Mouse (Mus musculus) lung, postnatal 0 days (tissue): ENCODE data around the gene Tcap. TPM values are rescaled to one million over a fixed set of nuclear protein-coding genes. Genes with fewer than 3 reads are reported as not detected.

Experiments used
- ATAC-seq: fragments of 200-750 bp; cut with Nextera tagmentation; 2 replicates; pipeline ENCODE4 v1.8.0; 2017; ENCODE audit warnings: moderate library complexity
- DNase-seq: peaks from one replicate; pipeline ENCODE4 v3.0.0-alpha.2; 2016; ENCODE audit warnings: low spot score
- H3K27ac ChIP-seq: fragments of 300-500 bp; sonication (generic); 2 replicates; pipeline ENCODE4 v1.5.1; 2014; ENCODE audit warnings: antibody characterized with exemption, mild to moderate bottlenecking, low read length, mixed read lengths
- H3K27me3 ChIP-seq: fragments of 300-500 bp; sonication (generic); replicated peaks from 2 replicates; pipeline ENCODE4 v1.6.1; 2014; ENCODE audit warnings: low read length, mixed read lengths; ENCODE audit not compliant: insufficient read depth
- H3K36me3 ChIP-seq: fragments of 300-500 bp; sonication (generic); 2 replicates; pipeline ENCODE4 v1.6.1; 2014; ENCODE audit warnings: low read length, mixed read lengths; ENCODE audit not compliant: insufficient read depth
- H3K4me1 ChIP-seq: fragments of 300-500 bp; sonication (generic); 2 replicates; pipeline ENCODE4 v1.6.1; 2014; ENCODE audit warnings: antibody characterized with exemption, low read depth, low read length, mixed read lengths; ENCODE audit not compliant: insufficient read depth
- H3K4me2 ChIP-seq: fragments of 300-500 bp; sonication (generic); replicated peaks from 2 replicates; pipeline ENCODE4 v1.6.1; 2014; ENCODE audit warnings: low read depth, mild to moderate bottlenecking, low read length, moderate library complexity, mixed read lengths
- H3K4me3 ChIP-seq: fragments of 300-500 bp; sonication (generic); 2 replicates; pipeline ENCODE4 v1.5.1; 2014; ENCODE audit warnings: low read depth, low read length
- H3K9ac ChIP-seq: fragments of 300-500 bp; sonication (generic); replicated peaks from 2 replicates; pipeline ENCODE4 v1.6.1; 2014; ENCODE audit warnings: low read depth, mild to moderate bottlenecking
- H3K9me3 ChIP-seq: fragments of 300-500 bp; sonication (generic); 2 replicates; pipeline ENCODE4 v1.6.1; 2016; ENCODE audit warnings: low read length, mixed read lengths
- CTCF ChIP-seq: IDR thresholded peaks from 2 replicates; pipeline ENCODE4 v1.5.1; 2016; ENCODE audit warnings: antibody characterized with exemption, mild to moderate bottlenecking
- EP300 ChIP-seq: IDR thresholded peaks from 2 replicates; pipeline ENCODE4 v1.6.1; 2016; ENCODE audit warnings: antibody characterized with exemption, mild to moderate bottlenecking, control low read depth
- WGBS: fragments of 180-500 bp; shearing (Covaris S2); extraction: QIAGEN DNeasy Blood & Tissue Kit; methylation state at CpG from one replicate; pipeline ENCODE4 v1.1.7; 2014; 5-methylcytosine and 5-hydroxymethylcytosine counted together
- polyA plus RNA-seq: library from polyadenylated mRNA; unstranded; fragments of >200 nt; fragmentation: Nextera tagmentation; extraction: Ambion mirVana; gene quantifications from 2 replicates; pipeline ENCODE4 v1.2.1, GENCODE M21; 2015

Tcap gene
- polyA plus RNA-seq, 1 experiment from 2014 or later = 5.8 TPM

DNA sequence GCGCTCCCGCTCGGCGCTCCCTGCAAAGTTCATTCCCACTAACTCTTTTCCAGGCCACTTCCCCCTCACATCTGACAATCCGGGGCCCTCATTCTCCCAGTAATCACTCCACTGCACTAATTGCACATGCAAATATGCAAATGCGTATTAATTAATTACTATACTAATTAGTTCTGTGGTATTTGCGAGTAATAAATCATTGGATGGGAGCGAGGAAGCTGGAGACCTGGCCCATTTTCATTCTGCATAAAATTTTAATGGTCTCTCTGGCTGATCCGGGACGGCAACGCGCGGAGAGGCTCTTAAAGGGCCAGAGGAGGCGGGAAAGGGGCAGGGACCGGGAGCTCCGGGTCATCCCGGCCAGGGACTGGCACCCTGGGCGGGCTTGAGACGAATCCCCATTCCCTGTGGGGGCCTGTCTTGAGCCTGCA, 44.5 kb upstream of the Tcap start:
- Histone ChIP-seq H3K27me3 (peaks cover 61% of the 10 kb centered on the region), H3K4me3 (peak overlapping the region; percentile 50), H3K9me3 (no peaks in the 10 kb centered on the region), H3K4me1 (peaks cover 6% of the 10 kb centered on the region; the same call in 1 of the 2 replicates), H3K4me2 (peak overlapping the region; percentile 97), H3K36me3 (no peaks in the 10 kb centered on the region), H3K27ac (no peak overlapping the region), H3K9ac (no peak overlapping the region)
- ATAC-seq = no peak
- TF ChIP-seq CTCF (no peak), EP300 (no peak)
- no peak for DNase-seq
- WGBS = 1% methylated on average over 19 of the region's 19 CpGs

DNA sequence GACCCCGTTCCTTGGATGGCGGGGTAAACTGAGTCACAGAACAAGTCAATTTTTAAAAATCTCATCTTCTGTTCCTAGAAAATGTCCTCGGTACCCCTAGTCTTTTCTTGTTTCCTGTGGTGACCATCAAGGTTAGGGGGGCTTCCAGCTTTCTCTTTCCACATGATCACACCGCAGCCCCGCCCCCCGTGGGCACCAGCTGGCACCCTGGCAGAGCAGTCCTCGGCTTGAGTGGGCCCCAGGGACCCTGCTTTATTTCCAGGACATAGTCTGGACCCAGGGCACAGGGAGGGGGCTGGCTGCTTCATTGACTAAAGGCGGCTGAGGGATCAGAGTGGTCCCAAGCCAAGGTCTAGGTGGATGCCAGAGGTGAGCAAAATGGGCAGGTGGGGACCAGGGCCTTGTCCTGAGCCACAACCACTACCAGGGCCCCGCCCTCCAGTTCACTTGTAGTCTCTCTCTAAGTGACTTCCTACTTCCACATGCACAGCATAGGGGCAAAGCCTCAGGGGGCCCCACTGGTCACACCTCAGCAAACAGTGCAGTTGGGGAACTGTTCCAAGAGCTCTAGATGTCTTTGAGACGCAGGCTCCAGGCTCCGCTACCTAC, 43.8 kb upstream of the Tcap start:
- H3K27ac ChIP-seq = no peak overlapping the region
- TF ChIP-seq CTCF (no peak), EP300 (no peak)
- WGBS = 22% methylated on average over 11 of the region's 11 CpGs
- DNase-seq (no peak), ATAC-seq (no peak)
- peak overlapping the region; percentile 97; the same call in 1 of the 2 replicates for H3K4me2 ChIP-seq
- H3K4me1 ChIP-seq = peaks cover 6% of the 10 kb centered on the region; the same call in 1 of the 2 replicates
- no peaks in the 10 kb centered on the region for H3K36me3 ChIP-seq
- no peaks in the 10 kb centered on the region for H3K9me3 ChIP-seq
- H3K27me3 ChIP-seq = peaks cover 54% of the 10 kb centered on the region
- peak overlapping the region; percentile 50; the same call in 1 of the 2 replicates for H3K4me3 ChIP-seq
- no peak overlapping the region for H3K9ac ChIP-seq

DNA sequence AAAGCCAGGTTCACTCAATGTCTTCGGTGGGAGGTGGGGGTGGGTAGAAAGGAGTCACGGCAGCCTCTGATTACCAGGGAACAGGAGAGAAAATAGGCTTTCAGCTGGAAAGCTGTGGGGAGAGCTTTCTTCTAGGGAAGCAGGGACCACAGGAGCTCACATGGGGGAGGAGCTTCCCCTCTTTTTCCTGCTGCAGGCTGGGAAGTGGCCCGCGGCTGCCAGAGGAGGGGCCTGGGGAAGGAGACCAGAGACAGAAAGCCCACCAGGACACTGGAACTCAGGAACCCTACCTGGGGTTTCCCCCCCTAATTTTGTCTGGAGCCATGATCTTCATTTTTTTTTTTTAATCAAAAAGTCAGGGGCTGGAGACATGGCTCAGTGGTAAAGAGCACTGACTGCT, 43.0 kb upstream of the Tcap start:
- Histone ChIP-seq H3K9me3 (no peaks in the 10 kb centered on the region), H3K36me3 (no peaks in the 10 kb centered on the region), H3K4me1 (peaks cover 6% of the 10 kb centered on the region; the same call in 1 of the 2 replicates), H3K27me3 (peaks cover 45% of the 10 kb centered on the region), H3K9ac (no peak overlapping the region), H3K27ac (no peak overlapping the region), H3K4me2 (no peak overlapping the region), H3K4me3 (no peak overlapping the region)
- TF ChIP-seq CTCF (no peak), EP300 (no peak)
- ATAC-seq (no peak), DNase-seq (no peak)
- WGBS = 12% methylated on average over 2 of the region's 4 CpGs

DNA sequence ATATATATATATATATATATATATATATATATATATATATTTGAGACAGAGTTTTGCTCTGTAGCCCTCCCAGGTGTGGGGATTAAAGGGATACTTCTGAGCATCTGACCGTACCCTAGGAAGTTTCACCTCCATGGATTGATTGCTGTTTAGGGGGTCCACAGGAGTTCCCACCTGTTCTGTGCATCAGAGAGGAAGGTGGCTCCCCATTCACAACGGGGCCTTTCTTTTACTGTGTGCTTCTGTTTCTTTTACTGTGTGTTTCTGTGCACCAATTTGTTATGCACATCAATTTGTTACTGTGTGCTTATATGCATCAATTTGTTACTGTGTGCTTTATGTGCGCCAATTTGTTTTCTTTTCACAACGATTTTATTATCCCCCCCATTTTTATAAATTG, 42.4 kb upstream of the Tcap start:
- Histone ChIP-seq H3K4me1 (peaks cover 6% of the 10 kb centered on the region; the same call in 1 of the 2 replicates), H3K36me3 (no peaks in the 10 kb centered on the region), H3K27me3 (peaks cover 40% of the 10 kb centered on the region), H3K9ac (no peak overlapping the region), H3K4me3 (no peak overlapping the region), H3K4me2 (no peak overlapping the region), H3K27ac (no peak overlapping the region), H3K9me3 (no peaks in the 10 kb centered on the region)
- DNase-seq = no peak
- TF ChIP-seq CTCF (no peak), EP300 (no peak)
- 61% methylated on average over 4 of the region's 4 CpGs for WGBS
- no peak for ATAC-seq

DNA sequence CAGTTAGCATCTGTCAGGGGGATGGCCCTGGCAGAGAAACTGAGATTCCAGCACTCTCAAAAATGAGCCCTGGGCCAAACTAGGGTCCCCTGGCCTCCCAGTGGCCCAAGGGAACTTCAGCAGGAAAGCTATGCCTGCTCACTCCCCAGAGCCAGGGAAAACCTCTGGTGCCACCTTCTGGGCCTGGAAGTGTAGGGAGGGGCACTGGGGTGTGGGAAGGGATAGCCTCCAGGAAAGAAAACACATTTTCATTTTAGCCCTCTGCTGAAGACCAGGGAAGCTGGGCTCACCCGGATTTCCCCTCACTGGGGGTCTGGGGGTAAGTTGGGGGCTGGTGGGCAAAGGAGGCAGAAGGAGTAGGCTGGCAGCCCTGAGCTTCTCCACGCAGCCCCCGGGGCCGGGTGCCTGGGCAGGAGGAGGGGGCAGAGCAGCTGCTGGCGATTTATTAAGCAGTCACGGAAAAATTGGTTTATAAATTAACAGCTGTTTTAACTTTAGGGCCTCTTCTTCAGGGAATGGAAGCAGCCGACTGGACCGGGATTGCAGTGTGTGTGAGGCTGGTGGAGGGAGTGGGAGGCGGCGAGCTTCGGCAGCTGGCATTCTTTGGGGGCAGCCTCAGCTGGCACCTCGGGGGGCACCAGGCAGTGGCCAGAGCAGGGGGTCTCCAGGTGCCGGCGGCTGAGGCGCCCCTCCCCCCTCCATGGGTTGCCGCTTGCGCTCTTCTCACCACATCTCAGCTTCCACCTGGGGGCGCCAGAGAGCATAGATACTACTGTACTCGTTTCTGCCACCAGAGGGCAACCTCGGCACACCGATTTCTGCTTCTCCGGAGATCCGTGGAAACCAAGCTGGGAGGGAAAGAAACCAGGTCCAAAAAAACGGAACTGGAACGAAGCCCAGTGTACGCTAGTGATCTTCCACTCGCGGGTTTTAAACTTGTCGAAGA, 41.3 kb upstream of the Tcap start:
- H3K4me2 ChIP-seq = peak overlapping the region; percentile 57
- peaks cover 29% of the 10 kb centered on the region for H3K27me3 ChIP-seq
- no peak overlapping the region for H3K27ac ChIP-seq
- H3K36me3 ChIP-seq = no peaks in the 10 kb centered on the region
- no peak overlapping the region for H3K9ac ChIP-seq
- 2% methylated on average over 29 of the region's 29 CpGs for WGBS
- H3K4me1 ChIP-seq = peaks cover 6% of the 10 kb centered on the region; the same call in 1 of the 2 replicates
- H3K4me3 ChIP-seq = peak overlapping the region; percentile 21
- peak; percentile 87 for DNase-seq
- no peaks in the 10 kb centered on the region for H3K9me3 ChIP-seq
- TF ChIP-seq CTCF = peak; percentile 100
- TF ChIP-seq EP300 = no peak
- ATAC-seq = peak; percentile 59

DNA sequence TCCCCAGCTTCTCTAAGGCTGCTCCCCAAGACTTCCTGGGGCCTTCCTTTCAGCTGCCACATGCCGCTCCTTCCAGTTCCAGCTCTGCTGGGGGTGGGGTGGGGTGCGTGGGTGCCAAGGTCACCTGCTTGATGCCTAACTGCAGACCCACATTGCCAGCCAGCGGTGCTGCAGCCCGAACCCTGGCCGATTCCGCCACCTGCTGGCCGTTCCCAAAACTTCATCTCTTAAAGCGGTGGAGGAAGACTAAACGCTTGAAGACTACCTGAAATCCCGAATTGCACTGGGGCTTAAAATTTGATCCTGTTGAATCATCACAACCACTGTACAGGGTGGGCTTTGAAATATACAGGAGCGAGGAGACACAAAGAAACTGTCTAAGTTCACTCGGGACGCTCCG, 38.4 kb upstream of the Tcap start:
- Histone ChIP-seq H3K27me3 (peaks cover 18% of the 10 kb centered on the region), H3K9me3 (no peaks in the 10 kb centered on the region), H3K4me3 (no peak overlapping the region), H3K27ac (no peak overlapping the region), H3K36me3 (no peaks in the 10 kb centered on the region), H3K4me2 (peak overlapping the region; percentile 29; the same call in 1 of the 2 replicates), H3K4me1 (peaks cover 5% of the 10 kb centered on the region; the same call in 1 of the 2 replicates), H3K9ac (no peak overlapping the region)
- peak; percentile 71 for DNase-seq
- WGBS = 2% methylated on average over 14 of the region's 14 CpGs
- peak; percentile 87 for TF ChIP-seq CTCF
- TF ChIP-seq EP300 = no peak
- no peak for ATAC-seq
